Mouse (Mus musculus) liver, embryonic 14.5 days (tissue): Measurements from ENCODE around the gene Acp7. TPM values are rescaled to one million over a fixed set of nuclear protein-coding genes. Genes with fewer than 3 reads are reported as not detected.

Source experiments
- ATAC-seq: fragments of 200-750 bp; cut with Nextera tagmentation; 2 replicates; pipeline ENCODE4 v1.8.0; 2017; ENCODE audit warnings: moderate number of reproducible peaks, mild to moderate bottlenecking, moderate library complexity; ENCODE audit not compliant: insufficient read depth
- DNase-seq, 3 experiments: peaks; one replicate each; pipeline ENCODE4 v3.0.0-alpha.2; 2012 to 2013; ENCODE audit warnings: low read depth in 3 of 3, low spot score in 3 of 3
- H3K27ac ChIP-seq: fragments of 300-500 bp; sonication (generic); 2 replicates; pipeline ENCODE4 v1.5.1; 2014; ENCODE audit warnings: moderate library complexity, mild to moderate bottlenecking, control low read depth, inconsistent platforms
- H3K27me3 ChIP-seq: fragments of 300-500 bp; sonication (generic); 2 replicates; pipeline ENCODE4 v1.6.1; 2014; ENCODE audit warnings: mild to moderate bottlenecking, low read length, moderate library complexity; ENCODE audit not compliant: control insufficient read depth, insufficient read depth
- H3K36me3 ChIP-seq: fragments of 300-500 bp; sonication (generic); replicated peaks from 2 replicates; pipeline ENCODE4 v1.6.1; 2014; ENCODE audit warnings: low read depth; ENCODE audit not compliant: control insufficient read depth, insufficient read depth
- H3K4me1 ChIP-seq, 2 experiments: fragments of 200-500 bp in 1 of 2; fragments of 300-500 bp in 1 of 2; sonication (generic) in 1 of 2; replicated peaks; 2 replicates each; pipeline ENCODE4 v1.6.1; 2012 to 2014; ENCODE audit warnings: antibody characterized with exemption in 1 of 2, inconsistent platforms in 1 of 2, low read length in 1 of 2; ENCODE audit not compliant: control insufficient read depth in 2 of 2, insufficient read depth in 2 of 2
- H3K4me2 ChIP-seq: fragments of 300-500 bp; sonication (generic); 2 replicates; pipeline ENCODE4 v1.6.1; 2014; ENCODE audit warnings: low read depth, mild to moderate bottlenecking, control low read depth, moderate library complexity
- H3K4me3 ChIP-seq, 2 experiments: fragments of 200-500 bp in 1 of 2; fragments of 300-500 bp in 1 of 2; sonication (generic) in 1 of 2; 2 replicates each; pipeline ENCODE4 v1.5.1; 2012 to 2014; ENCODE audit warnings: low read depth in 2 of 2, low read length in 2 of 2, mild to moderate bottlenecking in 2 of 2, control low read depth in 1 of 2, inconsistent platforms in 1 of 2, moderate library complexity in 1 of 2; ENCODE audit not compliant: insufficient read depth in 1 of 2
- H3K9ac ChIP-seq: fragments of 300-500 bp; sonication (generic); replicated peaks from 2 replicates; pipeline ENCODE4 v1.6.1; 2014; ENCODE audit warnings: mild to moderate bottlenecking, control low read depth, moderate library complexity
- H3K9me3 ChIP-seq: fragments of 300-500 bp; sonication (generic); 2 replicates; pipeline ENCODE4 v1.6.1; 2016; ENCODE audit warnings: low read length, mixed read lengths; ENCODE audit not compliant: control insufficient read depth
- CTCF ChIP-seq: IDR thresholded peaks from 2 replicates; pipeline ENCODE4 v1.5.1; 2016; ENCODE audit warnings: antibody characterized with exemption, low read depth, control low read depth
- EP300 ChIP-seq: IDR thresholded peaks from 2 replicates; pipeline ENCODE4 v1.6.1; 2016; ENCODE audit warnings: antibody characterized with exemption, low read depth
- WGBS: fragments of 180-500 bp; shearing (Covaris S2); extraction: QIAGEN DNeasy Blood & Tissue Kit; methylation state at CpG from one replicate; pipeline ENCODE4 v1.1.7; 2014; ENCODE audit not compliant: insufficient replicate concordance; 5-methylcytosine and 5-hydroxymethylcytosine counted together
- polyA plus RNA-seq, 2 experiments: library from polyadenylated mRNA; depleted of rRNA in 1 of 2; stranded (reverse) in 1 of 2; unstranded in 1 of 2; fragments of >200 nt; fragmentation: Nextera tagmentation in 1 of 2; extraction: Ambion mirVana in 1 of 2; gene quantifications; 2 replicates each; pipeline versions ENCODE4 v1.2.1 to v1.2.3; 2012 to 2014

Gene Acp7
- polyA plus RNA-seq, 2 experiments = not detected

GRCm38 (mm10) chr7:28672276-28672675 is 41.1 kb upstream of the Acp7 start:
- ATAC-seq (no peak), DNase-seq (no peak)
- H3K4me1 ChIP-seq = no peaks in the 10 kb centered on the region
- H3K4me3 ChIP-seq = no peak overlapping the region
- TF ChIP-seq EP300 (no peak), CTCF (no peak)
- WGBS = 56% methylated on average over 5 of the region's 5 CpGs
- H3K9ac ChIP-seq = no peak overlapping the region
- no peak overlapping the region for H3K4me2 ChIP-seq
- H3K27ac ChIP-seq = no peak overlapping the region
- no peaks in the 10 kb centered on the region for H3K36me3 ChIP-seq
- no peaks in the 10 kb centered on the region for H3K9me3 ChIP-seq
- H3K27me3 ChIP-seq = no peaks in the 10 kb centered on the region

- ATAC-seq = no peak
- 11% methylated on average over 4 of the region's 4 CpGs for WGBS
- no peaks in the 10 kb centered on the region for H3K36me3 ChIP-seq
- H3K27ac ChIP-seq = no peak overlapping the region
- DNase-seq = no peak
- H3K9ac ChIP-seq = no peak overlapping the region
- no peaks in the 10 kb centered on the region for H3K9me3 ChIP-seq
- H3K4me1 ChIP-seq = no peaks in the 10 kb centered on the region
- H3K4me3 ChIP-seq = no peak overlapping the region
- no peaks in the 10 kb centered on the region for H3K27me3 ChIP-seq
- no peak overlapping the region for H3K4me2 ChIP-seq
- no peak for TF ChIP-seq EP300
- TF ChIP-seq CTCF = no peak
Measured at GRCm38 (mm10) chr7:28671172-28671571, 40.0 kb upstream of the Acp7 start.

GRCm38 (mm10) chr7:28665620-28666579 is 34.8 kb upstream of the Acp7 start:
- no peak overlapping the region for H3K27ac ChIP-seq
- no peak for DNase-seq
- TF ChIP-seq CTCF = no peak
- TF ChIP-seq EP300 = no peak
- no peaks in the 10 kb centered on the region for H3K36me3 ChIP-seq
- H3K9me3 ChIP-seq = no peaks in the 10 kb centered on the region
- no peaks in the 10 kb centered on the region for H3K4me1 ChIP-seq
- H3K9ac ChIP-seq = no peak overlapping the region
- WGBS = 17% methylated on average over 15 of the region's 15 CpGs
- no peak for ATAC-seq
- H3K4me3 ChIP-seq = no peak overlapping the region
- H3K4me2 ChIP-seq = no peak overlapping the region
- H3K27me3 ChIP-seq = no peaks in the 10 kb centered on the region

GRCm38 (mm10) chr7:28656430-28656829 is 25.3 kb upstream of the Acp7 start:
- Histone ChIP-seq H3K9me3 (no peaks in the 10 kb centered on the region), H3K4me2 (no peak overlapping the region), H3K9ac (no peak overlapping the region), H3K4me1 (no peaks in the 10 kb centered on the region), H3K27me3 (no peaks in the 10 kb centered on the region), H3K36me3 (no peaks in the 10 kb centered on the region), H3K27ac (no peak overlapping the region), H3K4me3 (no peak overlapping the region)
- DNase-seq (no peak), ATAC-seq (no peak)
- TF ChIP-seq EP300 = no peak
- TF ChIP-seq CTCF = no peak
- WGBS = 63% methylated on average over 4 of the region's 4 CpGs

GRCm38 (mm10) chr7:28651157-28651556 is 20.0 kb upstream of the Acp7 start:
- Histone ChIP-seq H3K27me3 (no peaks in the 10 kb centered on the region), H3K4me1 (no peaks in the 10 kb centered on the region; a peak in 1 of 4 replicates), H3K9me3 (no peaks in the 10 kb centered on the region), H3K27ac (no peak overlapping the region), H3K4me3 (no peak overlapping the region), H3K36me3 (no peaks in the 10 kb centered on the region), H3K4me2 (no peak overlapping the region), H3K9ac (no peak overlapping the region)
- no peak for ATAC-seq
- peak in 1 of 3 experiments; percentile 4 for DNase-seq
- TF ChIP-seq CTCF (peak; percentile 54), EP300 (no peak)
- WGBS = 69% methylated on average over 2 of the region's 2 CpGs
